Mouse (Mus musculus): ENCODE measurements around the gene Psmd9.
"Not testable (repeated sequence)": the region's sequence is repeated elsewhere in the genome, so short reads cannot be mapped to it uniquely, and the experiment has no call there.

Gene Psmd9

GRCm38 (mm10) chr5:123193436-123193835 is 24.2 kb downstream of the Psmd9 start:
- no peak for DNase-seq

GRCm38 (mm10) chr5:123194856-123195255 is 25.6 kb downstream of the Psmd9 start:
- DNase-seq, result no peak

GRCm38 (mm10) chr5:123195500-123196000 is 26.3 kb downstream of the Psmd9 start:
- DNase-seq, result no peak

GRCm38 (mm10) chr5:123196746-123197145 is 27.5 kb downstream of the Psmd9 start:
- DNase-seq, result no peak

GRCm38 (mm10) chr5:123198523-123198922 is 29.3 kb downstream of the Psmd9 start:
- DNase-seq, result no peak

- not testable (repeated sequence) for DNase-seq
These were observed 31.8 kb downstream of the Psmd9 start for GRCm38 (mm10) chr5:123200816-123201522.

- peak; percentile 32 to 48 for DNase-seq
These were observed 32.3 kb downstream of the Psmd9 start for GRCm38 (mm10) chr5:123201523-123201892.

- peak; percentile 68 to 76 for DNase-seq
These were observed 32.8 kb downstream of the Psmd9 start for GRCm38 (mm10) chr5:123201987-123202386.

- DNase-seq, result not testable (repeated sequence)
These were observed 33.6 kb downstream of the Psmd9 start for GRCm38 (mm10) chr5:123202771-123203170.

GRCm38 (mm10) chr5:123203591-123203990 is 34.4 kb downstream of the Psmd9 start:
- not testable (repeated sequence) for DNase-seq

GRCm38 (mm10) chr5:123222346-123223050 is 53.3 kb downstream of the Psmd9 start:
- DNase-seq, result not testable (repeated sequence)

GRCm38 (mm10) chr5:123223051-123223410 is 53.8 kb downstream of the Psmd9 start:
- DNase-seq, result peak; percentile 65 to 66

- not testable (repeated sequence) for DNase-seq
These were observed 54.6 kb downstream of the Psmd9 start for GRCm38 (mm10) chr5:123223861-123224260.

GRCm38 (mm10) chr5:123226851-123227250 is 57.6 kb downstream of the Psmd9 start:
- no peak for DNase-seq

GRCm38 (mm10) chr5:123227762-123228523 is 58.7 kb downstream of the Psmd9 start:
- peak; percentile 98 to 99 for DNase-seq

GRCm38 (mm10) chr5:123228524-123228922 is 59.3 kb downstream of the Psmd9 start:
- DNase-seq, result no peak

GRCm38 (mm10) chr5:123229296-123229695 is 60.1 kb downstream of the Psmd9 start:
- peak in 1 of 2 experiments; percentile 34 for DNase-seq

- DNase-seq, result no peak
These were observed 63.0 kb downstream of the Psmd9 start for GRCm38 (mm10) chr5:123232180-123232579.

- DNase-seq, result peak; percentile 77 to 80
These were observed 66.5 kb downstream of the Psmd9 start for GRCm38 (mm10) chr5:123235731-123236130.

GRCm38 (mm10) chr5:123236426-123236825 is 67.2 kb downstream of the Psmd9 start:
- no peak for DNase-seq

GRCm38 (mm10) chr5:123239501-123239900 is 70.3 kb downstream of the Psmd9 start:
- no peak for DNase-seq

GRCm38 (mm10) chr5:123245518-123245917 is 76.3 kb downstream of the Psmd9 start:
- DNase-seq, result peak; percentile 85 to 86

- no peak for DNase-seq
These were observed 82.2 kb downstream of the Psmd9 start for GRCm38 (mm10) chr5:123251390-123251789.
